Mouse (Mus musculus) forebrain, embryonic 15.5 days (tissue): ENCODE measurements at regions not wholly inside any gene's neighbourhood (a gene's known extent, or its start where the extent isn't known, plus 50 kb on each side); places are given as distances from the start of the nearest gene placed in this dataset.

Source experiments
- ATAC-seq: fragments of 200-750 bp; cut with Nextera tagmentation; replicated peaks from 2 replicates; pipeline ENCODE4 v1.8.0; 2017; ENCODE audit warnings: mild to moderate bottlenecking, moderate TSS enrichment, moderate library complexity
- H3K27ac ChIP-seq: fragments of 300-500 bp; sonication (generic); replicated peaks from 2 replicates; pipeline ENCODE4 v1.5.1; 2015; ENCODE audit warnings: mild to moderate bottlenecking, inconsistent platforms
- H3K27me3 ChIP-seq: fragments of 300-500 bp; sonication (generic); 2 replicates; pipeline ENCODE4 v1.6.1; 2015; ENCODE audit warnings: inconsistent platforms
- H3K36me3 ChIP-seq: fragments of 300-500 bp; sonication (generic); 2 replicates; pipeline ENCODE4 v1.6.1; 2015; ENCODE audit warnings: mild to moderate bottlenecking, inconsistent platforms
- H3K4me1 ChIP-seq: fragments of 300-500 bp; sonication (generic); 2 replicates; pipeline ENCODE4 v1.6.1; 2015; ENCODE audit warnings: inconsistent platforms
- H3K4me2 ChIP-seq: fragments of 300-500 bp; sonication (generic); replicated peaks from 2 replicates; pipeline ENCODE4 v1.6.1; 2015; ENCODE audit warnings: mild to moderate bottlenecking, inconsistent platforms
- H3K4me3 ChIP-seq: fragments of 300-500 bp; sonication (generic); 2 replicates; pipeline ENCODE4 v1.5.1; 2015; ENCODE audit warnings: mild to moderate bottlenecking, inconsistent platforms
- H3K9ac ChIP-seq: fragments of 300-500 bp; sonication (generic); replicated peaks from 2 replicates; pipeline ENCODE4 v1.6.1; 2015; ENCODE audit warnings: mild to moderate bottlenecking, inconsistent platforms
- H3K9me3 ChIP-seq: fragments of 300-500 bp; sonication (generic); 2 replicates; pipeline ENCODE4 v1.6.1; 2016; ENCODE audit warnings: inconsistent platforms
- WGBS: fragments of 180-500 bp; shearing (Covaris S2); methylation state at CpG from one replicate; pipeline ENCODE4 v1.1.7; 2015; ENCODE audit warnings: mixed read lengths; 5-methylcytosine and 5-hydroxymethylcytosine counted together

- Histone ChIP-seq H3K27me3 (no peaks in the 10 kb centered on the region), H3K36me3 (no peaks in the 10 kb centered on the region), H3K9ac (no peak overlapping the region), H3K4me3 (no peak overlapping the region), H3K4me2 (no peak overlapping the region), H3K27ac (no peak overlapping the region), H3K9me3 (no peaks in the 10 kb centered on the region), H3K4me1 (peaks cover 15% of the 10 kb centered on the region)
- 44% methylated on average over 4 of the region's 4 CpGs for WGBS
- no peak for ATAC-seq
Observed at GRCm38 (mm10) chr1:23263798-23264197, 133.8 kb downstream of the Ogfrl1 start.

- no peaks in the 10 kb centered on the region for H3K27me3 ChIP-seq
- WGBS = 58% methylated on average over 3 of the region's 3 CpGs
- ATAC-seq = no peak
- no peak overlapping the region for H3K27ac ChIP-seq
- H3K4me3 ChIP-seq = no peak overlapping the region
- H3K4me1 ChIP-seq = peaks cover 26% of the 10 kb centered on the region
- H3K4me2 ChIP-seq = no peak overlapping the region
- H3K36me3 ChIP-seq = no peaks in the 10 kb centered on the region
- no peak overlapping the region for H3K9ac ChIP-seq
- no peaks in the 10 kb centered on the region for H3K9me3 ChIP-seq
Observed at GRCm38 (mm10) chr1:23261652-23262051, 135.9 kb downstream of the Ogfrl1 start.

DNA sequence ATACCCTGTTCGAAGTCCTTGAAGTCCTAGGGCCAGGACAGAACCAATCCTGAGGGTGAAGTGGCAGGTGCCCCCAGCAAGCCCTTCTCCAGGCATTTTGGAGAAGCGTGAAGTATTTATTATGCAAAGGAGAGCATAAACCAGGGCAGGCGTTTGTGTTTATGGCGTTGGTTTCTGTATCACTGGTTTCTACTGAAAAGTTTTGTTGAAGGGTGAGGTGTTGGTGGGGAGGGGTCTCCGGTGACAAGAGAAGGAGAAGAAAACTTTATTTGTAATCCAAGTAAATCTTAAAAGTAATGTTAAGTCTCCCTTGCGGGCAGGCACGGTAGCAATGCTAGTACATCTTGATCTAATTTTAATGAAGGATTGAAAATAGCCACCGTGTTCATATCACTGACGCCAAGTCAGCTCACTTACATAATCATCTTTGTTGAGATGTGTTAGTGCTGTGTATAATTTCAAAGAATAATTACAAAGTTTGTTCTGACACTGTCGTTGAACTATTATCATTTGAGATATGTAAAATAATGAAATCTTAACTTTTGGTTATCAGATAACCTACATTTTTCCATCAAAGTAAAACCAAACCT, 140.2 kb downstream of the Ogfrl1 start:
- Histone ChIP-seq H3K27me3 (no peaks in the 10 kb centered on the region), H3K4me3 (peak overlapping the region; percentile 66), H3K36me3 (no peaks in the 10 kb centered on the region), H3K4me2 (peak overlapping the region; percentile 80), H3K9me3 (no peaks in the 10 kb centered on the region), H3K27ac (no peak overlapping the region), H3K4me1 (peaks cover 20% of the 10 kb centered on the region), H3K9ac (peak overlapping the region; percentile 86)
- 22% methylated on average over 10 of the region's 10 CpGs for WGBS
- no peak for ATAC-seq

DNA sequence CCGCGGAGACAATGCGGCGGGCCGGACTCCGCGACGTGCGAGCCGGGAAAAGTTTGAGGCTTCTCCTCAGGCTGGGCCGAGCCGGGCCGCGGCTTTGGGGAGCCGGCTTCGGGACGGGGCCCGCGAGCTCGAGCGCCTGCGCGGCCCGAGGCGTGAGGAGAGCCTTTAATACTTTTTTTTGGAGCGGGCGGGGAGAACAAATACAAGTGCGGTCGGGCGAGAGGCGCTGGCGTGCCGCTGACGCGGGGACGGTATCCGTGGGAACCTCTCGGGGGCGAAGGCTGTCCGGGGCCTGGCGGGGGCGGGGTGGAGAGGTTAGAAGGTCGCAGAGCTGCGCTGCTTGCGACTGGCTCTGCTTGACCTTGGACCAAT, 141.0 kb downstream of the Ogfrl1 start:
- H3K27me3 ChIP-seq = no peaks in the 10 kb centered on the region
- H3K9me3 ChIP-seq = no peaks in the 10 kb centered on the region
- no peaks in the 10 kb centered on the region for H3K36me3 ChIP-seq
- peak overlapping the region; percentile 86 for H3K9ac ChIP-seq
- peak overlapping the region; percentile 80 for H3K4me2 ChIP-seq
- peaks cover 20% of the 10 kb centered on the region for H3K4me1 ChIP-seq
- H3K27ac ChIP-seq = peak overlapping the region; percentile 97
- WGBS = under 1% methylated on average over 36 of the region's 45 CpGs
- H3K4me3 ChIP-seq = peak overlapping the region; percentile 66
- no peak for ATAC-seq

DNA sequence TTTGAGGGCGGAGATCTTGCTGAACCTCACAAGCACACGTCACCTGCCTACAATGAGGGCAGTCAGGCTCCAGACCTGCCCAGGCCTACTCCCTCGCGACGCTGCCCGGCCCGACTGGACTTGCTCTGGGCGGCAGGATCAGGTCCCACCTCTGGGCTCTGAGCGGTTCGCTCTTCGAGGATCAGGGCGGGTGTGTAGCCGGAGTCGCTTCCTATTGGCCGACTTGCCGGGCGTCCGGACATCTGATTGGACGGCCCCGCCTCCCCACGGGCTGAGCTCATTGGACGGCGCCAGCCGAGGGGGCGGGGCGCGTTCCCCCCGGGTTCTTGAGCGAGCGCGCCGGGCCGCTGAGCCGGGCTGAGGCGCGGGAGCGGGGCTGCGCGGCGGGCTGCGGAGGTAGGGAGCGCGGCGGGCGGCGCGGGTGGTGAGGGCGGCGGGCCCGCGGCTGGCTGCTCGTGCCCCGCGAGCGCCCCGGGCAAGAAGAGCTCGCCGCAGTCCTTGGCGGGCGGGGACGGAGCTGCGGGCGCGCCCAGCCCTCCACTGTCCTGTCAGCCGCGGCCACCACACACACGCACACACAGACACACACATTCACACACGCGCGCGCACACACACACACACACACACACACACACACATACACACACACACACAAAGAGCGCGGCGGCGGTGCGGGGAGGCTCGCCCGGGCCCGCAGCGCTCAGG, 141.5 kb downstream of the Ogfrl1 start:
- H3K9me3 ChIP-seq = no peaks in the 10 kb centered on the region
- H3K4me2 ChIP-seq = peak overlapping the region; percentile 80
- peak overlapping the region; percentile 86 for H3K9ac ChIP-seq
- under 1% methylated on average over 70 of the region's 80 CpGs for WGBS
- peak overlapping the region; percentile 97 for H3K27ac ChIP-seq
- H3K4me3 ChIP-seq = peak overlapping the region; percentile 66
- no peaks in the 10 kb centered on the region for H3K36me3 ChIP-seq
- peak; percentile 99 for ATAC-seq
- H3K27me3 ChIP-seq = no peaks in the 10 kb centered on the region
- H3K4me1 ChIP-seq = peaks cover 20% of the 10 kb centered on the region

DNA sequence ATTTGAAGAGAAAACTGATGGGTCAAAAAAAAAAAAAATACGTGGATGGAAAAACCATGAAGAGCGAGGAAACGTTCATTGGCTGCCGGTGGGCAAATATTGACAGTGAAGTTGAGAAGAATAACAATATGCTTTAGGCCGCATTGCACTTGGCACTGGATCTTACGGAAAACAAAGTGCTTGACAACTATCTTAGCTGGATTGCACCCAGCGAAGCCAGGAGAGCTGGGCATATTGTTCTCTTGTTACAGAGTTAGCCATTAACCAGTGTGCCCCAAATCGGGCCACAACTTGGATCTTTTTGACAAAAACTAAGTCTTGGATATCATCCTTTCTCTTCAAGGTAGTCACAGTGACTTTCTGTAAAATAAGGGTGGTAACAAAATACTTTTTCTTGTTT, 143.3 kb downstream of the Ogfrl1 start:
- no peak for ATAC-seq
- Histone ChIP-seq H3K9ac (no peak overlapping the region), H3K27me3 (no peaks in the 10 kb centered on the region), H3K9me3 (no peaks in the 10 kb centered on the region), H3K36me3 (no peaks in the 10 kb centered on the region), H3K4me2 (no peak overlapping the region), H3K27ac (no peak overlapping the region), H3K4me1 (peaks cover 15% of the 10 kb centered on the region), H3K4me3 (no peak overlapping the region)
- 86% methylated on average over 8 of the region's 8 CpGs for WGBS

GRCm38 (mm10) chr1:23231522-23231921, 129.5 kb upstream of the 4933415F23Rik start:
- no peak overlapping the region for H3K4me3 ChIP-seq
- H3K9ac ChIP-seq = no peak overlapping the region
- H3K9me3 ChIP-seq = no peaks in the 10 kb centered on the region
- no peak overlapping the region for H3K4me2 ChIP-seq
- ATAC-seq = no peak
- no peak overlapping the region for H3K27ac ChIP-seq
- no peaks in the 10 kb centered on the region for H3K4me1 ChIP-seq
- H3K27me3 ChIP-seq = no peaks in the 10 kb centered on the region
- no peaks in the 10 kb centered on the region for H3K36me3 ChIP-seq
- WGBS = 33% methylated on average over 1 of the region's 1 CpGs

DNA sequence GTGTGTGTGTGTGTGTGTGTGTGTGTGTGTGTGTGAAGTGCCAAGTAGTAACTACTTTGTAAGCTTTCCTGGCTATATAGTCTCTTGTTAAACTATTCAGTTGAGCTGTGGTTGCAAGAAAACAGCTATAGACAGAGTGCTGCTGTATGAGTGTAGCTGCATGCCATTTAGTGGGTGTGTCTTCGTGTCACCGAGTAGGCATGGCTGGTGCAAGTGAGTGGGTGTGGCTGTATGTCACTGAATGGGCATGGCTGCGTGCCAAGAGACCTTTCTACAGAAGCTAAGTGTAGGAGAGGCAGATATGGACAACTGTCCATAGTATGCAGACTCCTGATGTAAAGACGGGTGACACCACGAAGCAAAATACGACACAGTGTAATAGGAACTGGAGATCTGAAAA, 126.4 kb upstream of the 4933415F23Rik start:
- Histone ChIP-seq H3K4me1 (no peaks in the 10 kb centered on the region), H3K9ac (no peak overlapping the region), H3K27ac (no peak overlapping the region), H3K36me3 (no peaks in the 10 kb centered on the region), H3K4me3 (no peak overlapping the region), H3K4me2 (no peak overlapping the region), H3K27me3 (no peaks in the 10 kb centered on the region), H3K9me3 (no peaks in the 10 kb centered on the region)
- 0 out of 2 replicates have a peak, but pooled peaks have one; percentile 43 for ATAC-seq
- WGBS = 75% methylated on average over 6 of the region's 6 CpGs

- H3K9me3 ChIP-seq = no peaks in the 10 kb centered on the region
- H3K27ac ChIP-seq = no peak overlapping the region
- H3K36me3 ChIP-seq = no peaks in the 10 kb centered on the region
- H3K4me1 ChIP-seq = peaks cover 9% of the 10 kb centered on the region
- no peak overlapping the region for H3K9ac ChIP-seq
- ATAC-seq = no peak
- H3K27me3 ChIP-seq = no peaks in the 10 kb centered on the region
- peak overlapping the region; percentile 27 for H3K4me2 ChIP-seq
- H3K4me3 ChIP-seq = no peak overlapping the region
- WGBS = 40% methylated on average over 13 of the region's 13 CpGs
Observed at GRCm38 (mm10) chr1:23214462-23215158, 112.6 kb upstream of the 4933415F23Rik start.

GRCm38 (mm10) chr1:23207843-23208242, 105.8 kb upstream of the 4933415F23Rik start:
- Histone ChIP-seq H3K27me3 (no peaks in the 10 kb centered on the region), H3K27ac (no peak overlapping the region), H3K4me3 (no peak overlapping the region), H3K4me2 (no peak overlapping the region), H3K9me3 (no peaks in the 10 kb centered on the region), H3K36me3 (no peaks in the 10 kb centered on the region), H3K9ac (no peak overlapping the region), H3K4me1 (peaks cover 1% of the 10 kb centered on the region; the same call in 1 of the 2 replicates)
- ATAC-seq = no peak
- 89% methylated on average over 1 of the region's 1 CpGs for WGBS

- Histone ChIP-seq H3K27me3 (no peaks in the 10 kb centered on the region), H3K4me1 (peaks cover 3% of the 10 kb centered on the region; the same call in 1 of the 2 replicates), H3K4me3 (no peak overlapping the region), H3K4me2 (no peak overlapping the region), H3K9me3 (no peaks in the 10 kb centered on the region), H3K27ac (no peak overlapping the region), H3K36me3 (no peaks in the 10 kb centered on the region), H3K9ac (no peak overlapping the region)
- ATAC-seq = 0 out of 2 replicates have a peak, but pooled peaks have one; percentile 58
- WGBS = 40% methylated on average over 4 of the region's 4 CpGs
Observed at GRCm38 (mm10) chr1:23207024-23207423, 105.0 kb upstream of the 4933415F23Rik start.
